Mouse (Mus musculus) C2C12 (cell line): Measurements from ENCODE around the gene Eno1.

Experiments used
- CTCF ChIP-seq: IDR thresholded peaks from one replicate; pipeline ENCODE4 v1.5.1; 2011; ENCODE audit not compliant: control insufficient read depth, insufficient read depth, insufficient read length
- MAX ChIP-seq: IDR thresholded peaks from one replicate; pipeline ENCODE4 v1.6.1; 2011; ENCODE audit warnings: mild to moderate bottlenecking, control low read depth
- MYOD1 ChIP-seq: IDR thresholded peaks from one replicate; pipeline ENCODE4 v1.6.1; 2011; ENCODE audit warnings: low read depth; ENCODE audit not compliant: control insufficient read depth, insufficient read length
- MYOG ChIP-seq: IDR thresholded peaks from one replicate; pipeline ENCODE4 v1.6.1; 2011; ENCODE audit not compliant: control insufficient read depth, insufficient read length; ENCODE audit errors: extremely low read depth
- USF1 ChIP-seq: IDR thresholded peaks from one replicate; pipeline ENCODE4 v1.6.1; 2011; ENCODE audit warnings: low read depth, mild to moderate bottlenecking, control low read depth, moderate library complexity

DNA sequence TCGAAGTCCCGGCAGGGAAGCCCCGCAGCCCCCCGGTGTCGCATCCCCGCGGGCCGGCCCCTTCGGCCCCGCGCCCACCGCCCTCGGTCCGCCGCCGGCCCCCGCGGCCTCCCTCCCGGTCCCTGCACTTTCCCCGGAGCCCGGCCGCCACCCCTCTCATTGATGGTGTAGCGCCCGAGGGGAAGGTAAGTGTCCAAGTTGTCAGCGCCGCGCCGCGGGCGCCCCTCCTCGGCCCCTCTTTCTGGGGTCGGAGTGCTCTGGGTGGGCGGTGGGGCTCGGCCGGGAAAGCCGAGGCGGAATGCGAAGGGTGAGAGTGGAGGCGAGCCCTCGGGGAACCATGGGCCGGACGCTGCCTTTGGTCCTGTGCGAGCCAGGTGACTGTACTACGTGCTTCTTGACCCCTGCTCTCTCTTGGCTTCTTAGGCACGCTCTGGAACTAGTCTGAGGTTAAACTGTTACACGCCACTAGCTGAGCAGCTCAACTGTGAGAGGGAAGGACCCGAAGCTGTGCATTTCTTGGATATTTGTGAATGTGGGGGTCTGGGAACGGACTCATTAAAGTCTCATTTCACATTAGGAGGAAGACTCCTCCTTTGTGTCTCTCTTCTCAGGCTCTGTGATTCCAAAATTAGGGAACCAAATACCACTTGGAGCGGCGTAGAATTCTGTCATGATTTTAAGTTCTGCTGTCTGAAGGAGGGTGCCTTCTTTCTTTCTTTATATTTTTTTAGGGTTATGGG lies 45.5 kb downstream of the Eno1 start:
- TF ChIP-seq CTCF (no peak), MYOG (no peak), USF1 (no peak), MAX (no peak), MYOD1 (no peak)
